Mouse (Mus musculus) bone marrow, adult 2 months (tissue): Measurements from ENCODE around the gene Nup54.

Experiments
- CTCF ChIP-seq: fragments of 200-500 bp; IDR thresholded peaks from 2 replicates; pipeline ENCODE4 v1.5.1; 2011; ENCODE audit warnings: low read length, control low read depth; ENCODE audit not compliant: control insufficient read depth, insufficient read depth
- POLR2A ChIP-seq: fragments of 200-500 bp; IDR thresholded peaks from 2 replicates; pipeline ENCODE4 v1.6.1; 2011; ENCODE audit warnings: low read depth, mild to moderate bottlenecking, control low read depth, low read length, borderline replicate concordance; ENCODE audit not compliant: control insufficient read depth

DNA sequence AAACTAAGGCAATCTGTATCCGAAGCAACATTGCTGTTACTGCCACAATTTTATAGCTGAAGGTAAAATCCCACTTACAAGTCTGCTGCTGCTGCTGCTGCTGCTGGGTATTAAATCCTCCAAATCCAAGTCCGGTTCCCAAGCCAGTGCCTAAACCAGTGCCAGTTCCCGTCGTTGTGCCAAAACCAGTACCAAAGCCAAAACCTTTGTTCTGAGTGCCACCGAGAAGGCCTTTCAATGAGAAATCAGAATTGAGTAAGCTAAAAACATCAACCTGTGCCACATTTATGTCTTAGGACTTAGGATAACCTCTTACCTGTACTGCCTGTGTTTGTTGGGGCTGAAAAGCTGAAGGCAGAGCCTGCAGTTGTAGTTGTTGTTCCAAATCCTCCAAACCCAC is 4.3 kb downstream of the Nup54 start:
- no peak for TF ChIP-seq CTCF
- no peak for TF ChIP-seq POLR2A
